Mouse (Mus musculus) neural tube, embryonic 12.5 days (tissue): ENCODE measurements at regions not wholly inside any gene's neighbourhood (a gene's known extent, or its start where the extent isn't known, plus 50 kb on each side); places are given as distances from the start of the nearest gene placed in this dataset.
A peak's percentile ranks its signal among the peaks of the same experiment; 100 is the strongest.

ENCODE experiments used
- ATAC-seq: fragments of 200-750 bp; cut with Nextera tagmentation; 2 replicates; pipeline ENCODE4 v1.8.0; 2017; ENCODE audit warnings: low read depth, mild to moderate bottlenecking, moderate TSS enrichment, moderate library complexity; ENCODE audit not compliant: low FRiP score
- H3K27ac ChIP-seq: fragments of 300-500 bp; sonication (generic); 2 replicates; pipeline ENCODE4 v1.5.1; 2016
- H3K27me3 ChIP-seq: fragments of 300-500 bp; sonication (generic); replicated peaks from 2 replicates; pipeline ENCODE4 v1.6.1; 2016; ENCODE audit warnings: mild to moderate bottlenecking
- H3K36me3 ChIP-seq: fragments of 300-500 bp; sonication (generic); 2 replicates; pipeline ENCODE4 v1.6.1; 2016; ENCODE audit warnings: mild to moderate bottlenecking
- H3K4me1 ChIP-seq: fragments of 300-500 bp; sonication (generic); 2 replicates; pipeline ENCODE4 v1.6.1; 2016
- H3K4me2 ChIP-seq: fragments of 300-500 bp; sonication (generic); replicated peaks from 2 replicates; pipeline ENCODE4 v1.6.1; 2016; ENCODE audit warnings: mild to moderate bottlenecking
- H3K4me3 ChIP-seq: fragments of 300-500 bp; sonication (generic); 2 replicates; pipeline ENCODE4 v1.5.1; 2016
- H3K9ac ChIP-seq: fragments of 300-500 bp; sonication (generic); 2 replicates; pipeline ENCODE4 v1.6.1; 2016; ENCODE audit warnings: mild to moderate bottlenecking
- H3K9me3 ChIP-seq: fragments of 300-500 bp; sonication (generic); 2 replicates; pipeline ENCODE4 v1.6.1; 2016; ENCODE audit warnings: mild to moderate bottlenecking
- WGBS: fragments of 180-500 bp; shearing (Covaris S2); methylation state at CpG from one replicate; pipeline ENCODE4 v1.1.7; 2016; 5-methylcytosine and 5-hydroxymethylcytosine counted together

DNA sequence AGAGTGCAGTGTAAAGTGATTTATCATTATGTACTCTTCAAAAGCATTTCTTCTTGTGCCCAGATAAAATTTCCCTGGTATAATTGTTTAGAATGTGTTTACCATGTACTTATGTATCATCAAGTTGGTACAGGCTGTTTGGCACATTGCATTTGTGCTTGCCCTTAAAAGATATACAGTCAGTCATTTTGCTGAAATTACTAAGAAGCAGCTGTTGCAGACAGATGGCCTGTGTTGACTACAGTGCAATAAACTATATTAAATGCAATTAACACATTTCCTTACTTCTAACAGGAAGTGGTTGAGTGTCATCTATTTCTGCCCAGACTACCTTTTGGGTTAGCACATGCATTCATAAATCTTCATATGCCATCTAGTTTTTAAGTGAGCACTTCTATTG lies 954.9 kb upstream of the 4931408C20Rik start:
- no peak for ATAC-seq
- Histone ChIP-seq H3K9ac (no peak overlapping the region), H3K4me1 (no peaks in the 10 kb centered on the region), H3K9me3 (no peaks in the 10 kb centered on the region), H3K27ac (no peak overlapping the region), H3K36me3 (no peaks in the 10 kb centered on the region), H3K4me3 (no peak overlapping the region), H3K4me2 (no peak overlapping the region), H3K27me3 (no peaks in the 10 kb centered on the region)

DNA sequence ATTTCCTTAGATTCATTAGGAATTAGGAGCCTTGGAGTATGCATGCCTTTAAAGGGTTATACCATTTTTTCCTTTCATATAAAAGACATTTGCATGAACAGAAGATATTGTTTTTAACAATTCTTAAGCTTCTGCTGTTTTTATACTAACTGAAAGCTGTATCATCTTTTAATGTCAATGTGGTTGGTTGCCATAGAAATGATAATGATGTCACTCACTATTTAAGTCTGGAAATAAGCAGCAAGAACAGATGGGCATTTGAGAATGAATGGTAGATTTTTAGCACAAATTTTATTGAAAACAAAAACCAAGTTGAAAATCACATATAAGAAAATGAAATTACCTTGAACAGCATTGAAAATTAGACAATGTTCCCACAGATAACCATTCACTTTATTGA lies 941.8 kb upstream of the 4931408C20Rik start:
- no peak overlapping the region for H3K9ac ChIP-seq
- ATAC-seq: no peak
- no peaks in the 10 kb centered on the region for H3K27me3 ChIP-seq

GRCm38 (mm10) chr1:27616250-27616649 lies 929.0 kb upstream of the 4931408C20Rik start:
- Histone ChIP-seq H3K4me2 (no peak overlapping the region), H3K4me3 (no peak overlapping the region), H3K4me1 (no peaks in the 10 kb centered on the region), H3K27me3 (no peaks in the 10 kb centered on the region), H3K36me3 (no peaks in the 10 kb centered on the region), H3K9ac (no peak overlapping the region), H3K27ac (no peak overlapping the region), H3K9me3 (no peaks in the 10 kb centered on the region)
- no peak for ATAC-seq

More for the DNA sequence above, 941.8 kb upstream of the 4931408C20Rik start:
- no peaks in the 10 kb centered on the region for H3K36me3 ChIP-seq
- H3K27ac ChIP-seq: no peak overlapping the region
- no peaks in the 10 kb centered on the region for H3K9me3 ChIP-seq
- H3K4me2 ChIP-seq: no peak overlapping the region
- no peak overlapping the region for H3K4me3 ChIP-seq
- H3K4me1 ChIP-seq: no peaks in the 10 kb centered on the region

- Histone ChIP-seq H3K4me2 (no peak overlapping the region), H3K9ac (no peak overlapping the region), H3K27me3 (no peaks in the 10 kb centered on the region), H3K27ac (no peak overlapping the region), H3K9me3 (no peaks in the 10 kb centered on the region), H3K4me1 (no peaks in the 10 kb centered on the region), H3K36me3 (no peaks in the 10 kb centered on the region), H3K4me3 (no peak overlapping the region)
- ATAC-seq: no peak
- WGBS: 86% methylated on average over 8 of the region's 8 CpGs
These were observed 921.3 kb upstream of the 4931408C20Rik start for GRCm38 (mm10) chr1:27608606-27609005.

DNA sequence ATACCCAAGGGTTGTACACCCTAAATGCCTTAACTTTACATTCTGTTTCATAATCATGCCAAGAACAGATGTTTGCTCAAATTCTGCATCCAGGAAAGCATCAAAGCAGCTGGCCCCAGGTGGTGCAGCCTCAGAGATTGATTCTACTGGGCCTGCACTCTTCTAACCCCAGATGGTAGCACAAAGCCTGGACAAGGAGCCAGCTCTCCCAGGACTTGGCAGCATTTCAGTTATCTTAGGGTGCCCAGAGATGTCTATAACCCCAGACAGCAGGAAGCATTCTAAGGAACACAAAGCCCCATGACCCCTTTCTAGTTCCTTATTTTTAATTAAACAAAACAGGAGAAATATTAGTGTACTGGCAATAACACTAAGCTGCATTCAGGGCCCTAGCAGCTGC lies 891.5 kb upstream of the 4931408C20Rik start:
- Histone ChIP-seq H3K9ac (no peak overlapping the region), H3K27ac (no peak overlapping the region), H3K9me3 (no peaks in the 10 kb centered on the region), H3K27me3 (no peaks in the 10 kb centered on the region), H3K36me3 (no peaks in the 10 kb centered on the region), H3K4me2 (no peak overlapping the region), H3K4me3 (no peak overlapping the region), H3K4me1 (no peaks in the 10 kb centered on the region)
- ATAC-seq: no peak

GRCm38 (mm10) chr1:27559426-27559825 lies 872.2 kb upstream of the 4931408C20Rik start:
- no peak for ATAC-seq
- Histone ChIP-seq H3K9me3 (no peaks in the 10 kb centered on the region), H3K4me3 (no peak overlapping the region), H3K27me3 (no peaks in the 10 kb centered on the region), H3K27ac (no peak overlapping the region), H3K4me2 (no peak overlapping the region), H3K9ac (no peak overlapping the region), H3K36me3 (no peaks in the 10 kb centered on the region), H3K4me1 (no peaks in the 10 kb centered on the region)

DNA sequence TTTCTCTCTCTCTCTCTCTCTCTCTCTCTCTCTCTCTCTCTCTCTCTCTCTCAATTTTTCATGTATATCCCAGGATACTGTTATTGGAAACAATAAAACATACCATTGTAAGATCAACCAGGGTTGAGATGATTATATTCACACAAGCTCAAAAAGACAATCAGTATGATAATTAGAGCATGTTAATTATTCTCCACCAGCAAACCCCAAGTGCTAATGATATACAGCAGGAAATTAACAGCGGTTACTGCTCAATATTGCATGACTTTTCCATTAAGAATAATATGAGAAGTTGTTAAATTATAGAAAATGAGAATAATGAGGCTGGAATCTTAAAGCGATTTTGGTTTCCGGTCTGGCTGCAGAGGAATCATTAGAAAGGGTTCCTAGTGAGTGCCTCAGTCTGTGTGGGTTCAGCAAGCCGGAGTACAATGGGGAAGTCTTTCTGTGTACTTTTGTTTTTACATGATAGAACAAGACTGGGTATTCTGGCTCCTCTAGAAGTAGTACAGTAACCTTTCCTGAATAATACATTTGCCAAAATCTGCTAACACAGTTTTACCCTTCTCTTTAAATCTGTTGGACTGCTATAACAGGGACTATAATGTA lies 823.6 kb upstream of the 4931408C20Rik start:
- Histone ChIP-seq H3K4me2 (no peak overlapping the region), H3K9me3 (no peaks in the 10 kb centered on the region), H3K4me3 (no peak overlapping the region), H3K36me3 (no peaks in the 10 kb centered on the region), H3K27me3 (no peaks in the 10 kb centered on the region), H3K9ac (no peak overlapping the region), H3K27ac (no peak overlapping the region), H3K4me1 (no peaks in the 10 kb centered on the region)
- 0 out of 2 replicates have a peak, but pooled peaks have one; percentile 37 for ATAC-seq
- WGBS: 74% methylated on average over 4 of the region's 4 CpGs

GRCm38 (mm10) chr1:27503807-27504206 lies 816.5 kb upstream of the 4931408C20Rik start:
- Histone ChIP-seq H3K4me3 (no peak overlapping the region), H3K27ac (no peak overlapping the region), H3K27me3 (no peaks in the 10 kb centered on the region), H3K4me2 (no peak overlapping the region), H3K4me1 (no peaks in the 10 kb centered on the region), H3K9ac (no peak overlapping the region), H3K36me3 (no peaks in the 10 kb centered on the region), H3K9me3 (no peaks in the 10 kb centered on the region)
- ATAC-seq: no peak
- 45% methylated on average over 2 of the region's 2 CpGs for WGBS

DNA sequence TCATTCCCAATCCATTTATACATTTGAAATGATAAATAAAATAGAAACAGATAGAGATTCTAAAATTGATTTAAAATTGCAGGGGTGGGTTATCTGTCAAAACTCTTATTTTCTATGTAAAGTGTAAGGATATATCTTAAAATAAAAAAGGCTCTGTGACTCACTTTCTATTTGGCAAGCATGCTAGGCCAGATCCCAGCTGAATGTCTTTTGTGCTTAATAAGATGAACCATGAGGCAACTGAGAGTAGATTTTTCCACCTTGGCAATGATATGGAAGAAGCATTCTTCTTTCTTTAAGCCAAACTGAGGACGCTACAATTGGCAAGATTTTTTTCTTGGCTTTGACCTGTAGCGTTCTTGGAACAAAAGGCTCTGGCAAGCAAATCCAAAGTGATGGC lies 791.7 kb upstream of the 4931408C20Rik start:
- WGBS: 85% methylated on average over 2 of the region's 2 CpGs
- no peak overlapping the region for H3K9ac ChIP-seq
- no peak for ATAC-seq

DNA sequence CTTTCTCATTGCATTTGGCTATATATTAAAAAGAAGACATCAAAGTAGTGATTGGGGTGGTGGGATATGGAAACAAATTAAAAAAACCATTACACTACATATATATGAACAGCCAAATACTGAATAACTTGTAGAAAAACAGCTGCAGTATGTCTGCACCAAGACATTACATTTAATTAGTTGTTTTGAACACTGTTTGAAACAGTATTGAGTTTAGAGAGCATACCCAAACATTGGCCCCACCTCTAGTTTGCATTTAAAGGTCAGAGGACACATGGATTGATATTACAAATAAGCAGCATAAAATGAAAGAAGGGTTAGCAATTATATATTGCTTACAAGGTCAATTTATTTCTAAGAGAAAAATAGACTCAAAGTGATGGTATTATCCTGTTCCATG lies 758.8 kb upstream of the 4931408C20Rik start:
- Histone ChIP-seq H3K27me3 (no peaks in the 10 kb centered on the region), H3K4me2 (no peak overlapping the region), H3K9me3 (no peaks in the 10 kb centered on the region), H3K9ac (no peak overlapping the region), H3K4me3 (no peak overlapping the region), H3K4me1 (no peaks in the 10 kb centered on the region), H3K27ac (no peak overlapping the region), H3K36me3 (no peaks in the 10 kb centered on the region)
- ATAC-seq: no peak

More for the DNA sequence above, 791.7 kb upstream of the 4931408C20Rik start:
- Histone ChIP-seq H3K4me1 (no peaks in the 10 kb centered on the region), H3K36me3 (no peaks in the 10 kb centered on the region), H3K9me3 (no peaks in the 10 kb centered on the region), H3K27ac (no peak overlapping the region), H3K27me3 (no peaks in the 10 kb centered on the region), H3K4me3 (no peak overlapping the region), H3K4me2 (no peak overlapping the region)
